Comparison of ENCODE assay signal across 12 mouse cellular contexts in the genomic region with DNA sequence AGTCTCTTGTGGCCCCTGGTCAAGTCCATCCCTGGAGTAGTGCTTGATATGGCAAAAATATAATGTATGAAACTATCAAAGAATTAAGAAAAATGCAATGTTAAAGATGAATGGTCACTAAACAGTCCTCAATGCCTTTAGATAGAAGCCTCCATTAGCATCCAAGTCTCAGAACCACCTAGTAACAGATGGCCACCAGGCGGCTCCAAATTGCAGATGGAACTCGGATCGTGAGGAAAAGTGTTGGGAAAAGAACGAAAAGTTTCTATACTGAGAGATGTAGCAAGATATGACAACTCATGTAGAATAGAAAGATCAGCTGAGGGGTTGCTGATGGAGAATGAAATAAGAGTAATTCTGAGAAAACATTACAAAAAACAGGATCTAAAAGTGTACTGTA. TPM values are rescaled to one million over a fixed set of nuclear protein-coding genes. Genes with fewer than 3 reads are reported as not detected.
DNase-seq lines count a peak whose midpoint lies in the region; ATAC-seq and TF ChIP-seq lines count a peak whose summit lies in the region.
"Had no signal": no experiment of that assay in that cellular context is flagged by ENCODE, and none has a peak within 500 bp of the region (broad histone marks: within the 10 kb centered on the region; RNA-seq: fewer than 3 reads in every experiment).

No protein-coding gene starts in this region.

- H3K9ac ChIP-seq in heart, postnatal 0 days (replicated peaks; ENCODE audit: low read depth, low read length) = no peak overlapping the region
- no peak overlapping the region for H3K9ac ChIP-seq in CH12.LX (ENCODE audit: insufficient read depth, low read depth)
- H3K9ac ChIP-seq: hindbrain, embryonic 14.5 days; liver, embryonic 13.5 days had no signal

- H3K27me3 ChIP-seq in heart, postnatal 0 days (ENCODE audit: control insufficient read depth, insufficient read depth, low read length) = no peaks in the 10 kb centered on the region
- no peaks in the 10 kb centered on the region for H3K27me3 ChIP-seq in CH12.LX (replicated peaks)
- H3K27me3 ChIP-seq: liver, embryonic 13.5 days had no signal

- H3K27ac ChIP-seq in heart, postnatal 0 days (ENCODE audit: low read depth) = no peak overlapping the region
- no peak overlapping the region for H3K27ac ChIP-seq in CH12.LX (ENCODE audit: insufficient read depth, low read depth)
- H3K27ac ChIP-seq: hindbrain, embryonic 14.5 days; liver, embryonic 13.5 days had no signal

- in situ Hi-C loops in CH12.LX (cut with MboI; ENCODE audit: low pct_ligation_motif_present, low pct_unique_long_range_greater_than_20kb, low sequenced_read_pairs) = no loop called here

- TF ChIP-seq POLR2A in CH12.LX (IDR thresholded peaks at IDR 0.05; ENCODE audit: low read depth, low read length) = no peak

- no peak for TF ChIP-seq RAD21 in CH12.LX (IDR thresholded peaks at IDR 0.05; ENCODE audit: low read depth, low read length)

- H3K79me2 ChIP-seq in CH12.LX (replicated peaks; ENCODE audit: control insufficient read depth, extremely low read depth, insufficient read depth, poor library complexity, severe bottlenecking) = peaks cover 31% of the 10 kb centered on the region

- dilution Hi-C loops in CH12.LX (cut with MboI; ENCODE audit: extremely low pct_ligation_motif_present, extremely low pct_unique_long_range_greater_than_20kb, low sequenced_read_pairs) = no loop called here

- no peak overlapping the region for H3K4me3 ChIP-seq in heart, postnatal 0 days (ENCODE audit: low read depth, low read length)
- no peak overlapping the region for H3K4me3 ChIP-seq in CH12.LX (replicated peaks in 1 of 3; ENCODE audit: low read depth in 2 of 3, low read length in 2 of 3, poor library complexity in 1 of 3)
- H3K4me3 ChIP-seq: liver, embryonic 13.5 days had no signal

- H3K36me3 ChIP-seq in heart, postnatal 0 days (replicated peaks; ENCODE audit: control insufficient read depth, insufficient read depth, low read length) = peaks cover 6% of the 10 kb centered on the region
- H3K36me3 ChIP-seq in CH12.LX (replicated peaks in 1 of 2; ENCODE audit: control insufficient read depth in 1 of 2, insufficient read depth in 1 of 2, low read length in 1 of 2) = peaks cover 21 to 80% of the 10 kb centered on the region in 2 experiments

- DNase-seq in heart, postnatal 0 days (ENCODE audit: low spot score) = no peak
- no peak for DNase-seq in heart, adult 9 months (ENCODE audit: low spot score in 2 of 2)
- peak; percentile 54 to 61 for DNase-seq in left cerebral cortex, adult 18-20 months (ENCODE audit: low spot score in 2 of 2)
- no peak for DNase-seq in left cerebral cortex, postnatal 36 days (ENCODE audit: low spot score in 2 of 2)
- peak; percentile 11 for DNase-seq in 3T3-L1 (ENCODE audit: low read depth, low spot score)
- no peak for DNase-seq in CH12.LX (ENCODE audit: extremely low read depth)
- no peak for DNase-seq in Muller cell, postnatal 12 days (ENCODE audit: inconsistent ontology term)
- no peak for DNase-seq in frontal cortex, postnatal 25 days (ENCODE audit: low spot score in 2 of 2)
- DNase-seq: liver, embryonic 13.5 days; thymus, postnatal 25 days had no signal

- H3K9me3 ChIP-seq in heart, postnatal 0 days (replicated peaks; ENCODE audit: control insufficient read depth, low read length) = no peaks in the 10 kb centered on the region
- H3K9me3 ChIP-seq in CH12.LX (replicated peaks; ENCODE audit: low read length) = no peaks in the 10 kb centered on the region
- H3K9me3 ChIP-seq: liver, embryonic 13.5 days had no signal

- ATAC-seq in heart, postnatal 0 days (ENCODE audit: insufficient read depth, low read depth) = no peak

- 62% methylated on average over 4 of the region's 4 CpGs for WGBS in heart, postnatal 0 days

- peak; percentile 54 for TF ChIP-seq CTCF in heart, postnatal 0 days (IDR thresholded peaks at IDR 0.05; ENCODE audit: low read depth)
- 0 out of 4 replicates have a peak, but pooled peaks of 1 of the 2 experiments have one; percentile 17 for TF ChIP-seq CTCF in CH12.LX (conservative IDR thresholded peaks at IDR 0.05 in 1 of 2, IDR thresholded peaks at IDR 0.05 in 1 of 2; ENCODE audit: low read depth in 2 of 2, low read length in 2 of 2)

- TF ChIP-seq EP300 in heart, postnatal 0 days (IDR thresholded peaks at IDR 0.05; ENCODE audit: low read depth) = no peak
- TF ChIP-seq EP300 in CH12.LX (IDR thresholded peaks at IDR 0.05; ENCODE audit: low read length) = no peak

- intact Hi-C loops in left cerebral cortex, postnatal 36 days (cut with DNase I) = loop anchor here (5.0 kb wide), 2 partner anchors 37 to 157 kb away; a partner anchor contains a TSS

- peaks cover 6% of the 10 kb centered on the region; the same call in 1 of the 2 replicates for H3K4me1 ChIP-seq in heart, postnatal 0 days (ENCODE audit: control insufficient read depth, insufficient read depth)
- H3K4me1 ChIP-seq in CH12.LX (ENCODE audit: control insufficient read depth in 1 of 2, insufficient read depth in 2 of 2) = peaks cover 2 to 30% of the 10 kb centered on the region in 2 experiments; a peak in 3 of 4 replicates

- no peak overlapping the region for H3K4me2 ChIP-seq in heart, postnatal 0 days (ENCODE audit: low read depth, low read length)
- no peak overlapping the region for H3K4me2 ChIP-seq in CH12.LX (ENCODE audit: insufficient read depth, low read depth, poor library complexity, severe bottlenecking)
- H3K4me2 ChIP-seq: hindbrain, embryonic 14.5 days; liver, embryonic 13.5 days; midbrain, embryonic 11.5 days had no signal

TF ChIP-seq in CH12.LX, 34 proteins besides CTCF, POLR2A, EP300 and RAD21:
- TF ChIP-seq CHD2 (IDR thresholded peaks at IDR 0.05; ENCODE audit: low read length) = no peak
- peak; percentile 23; the same call in 1 of the 2 replicates for TF ChIP-seq SMC3 (IDR thresholded peaks at IDR 0.05; ENCODE audit: low read depth, low read length)

RNA-seq across cellular contexts. Expression of a gene that starts 38.0 kb away (rescaled TPM):
- total RNA-seq in heart, postnatal 0 days (2014; rRNA removed; ENCODE audit: low replicate concordance) = 5.8 and 9.8 TPM in 2 replicates
- polyA plus RNA-seq in heart, postnatal 0 days (2015; fragmentation: Nextera tagmentation; extraction: Ambion mirVana) = 1.8 and 1.9 TPM in 2 replicates
- 10 to 100 TPM; 12.8 to 18.3 TPM for total RNA-seq in left cerebral cortex, adult 18-20 months (2021)
- total RNA-seq in left cerebral cortex, postnatal 36 days (2021) = 10 to 100 TPM; 11.5 to 12.9 TPM
- 11.2 and 13.0 TPM in 2 replicates for total RNA-seq in CH12.LX (2012; rRNA removed)
- total RNA-seq in CH12.LX (2014; rRNA removed) = 21.7 and 22.4 TPM in 2 replicates
- 30.8 and 36.1 TPM in 2 replicates for polyA plus RNA-seq in CH12.LX (2012; ENCODE audit: insufficient read length, low read depth)

Comparison
In these comparisons a context has a peak if more than half of its experiments do, and no peak if none do; other contexts are left out.
1. DNase-seq: peak in left cerebral cortex, adult 18-20 months (2 of 2) and 3T3-L1 (single experiment); none in heart, postnatal 0 days (single experiment), heart, adult 9 months (0 of 2), left cerebral cortex, postnatal 36 days (0 of 2), CH12.LX (single experiment), Muller cell, postnatal 12 days (single experiment) and frontal cortex, postnatal 25 days (0 of 2).